Comparison of ENCODE assay signal across 10 mouse cellular contexts in the genomic region with DNA sequence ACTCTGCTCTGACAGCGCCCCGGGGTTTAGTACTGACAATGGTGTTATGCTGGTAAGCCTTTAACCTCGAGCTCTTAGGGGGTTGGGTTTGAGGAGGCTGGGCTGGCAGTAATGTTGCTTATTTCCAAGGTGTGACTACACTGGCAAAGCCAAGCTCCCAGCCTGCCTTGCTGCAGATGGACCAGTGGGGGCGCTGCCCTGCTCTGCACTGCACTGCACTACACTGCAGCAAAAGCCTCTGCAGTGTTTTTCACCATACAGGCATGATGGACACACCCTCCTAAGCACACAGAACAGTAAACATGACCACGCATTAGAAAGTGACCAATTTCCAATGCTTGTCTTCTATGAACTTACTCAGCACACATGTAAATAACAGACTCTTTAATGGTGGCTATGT. TPM values are rescaled to one million over a fixed set of nuclear protein-coding genes. Genes with fewer than 3 reads are reported as not detected.
A peak's percentile ranks its signal among the peaks of the same experiment; 100 is the strongest.
DNase-seq lines count a peak whose midpoint lies in the region; ATAC-seq and TF ChIP-seq lines count a peak whose summit lies in the region.
"Had no signal": no experiment of that assay in that cellular context is flagged by ENCODE, and none has a peak within 500 bp of the region (broad histone marks: within the 10 kb centered on the region; RNA-seq: fewer than 3 reads in every experiment).

No protein-coding gene starts in this region.

- no peak overlapping the region for H3K4me3 ChIP-seq in limb, embryonic 11.5 days (ENCODE audit: low read depth, low read length)
- H3K4me3 ChIP-seq in limb, embryonic 10.5 days, result no peak overlapping the region
- no peak overlapping the region for H3K4me3 ChIP-seq in E14TG2a.4 (replicated peaks; ENCODE audit: low read length)
- no peak overlapping the region for H3K4me3 ChIP-seq in small intestine, adult 2 months (ENCODE audit: low read depth, low read length)
- H3K4me3 ChIP-seq: myocyte had no signal

- no peaks in the 10 kb centered on the region for H3K36me3 ChIP-seq in limb, embryonic 11.5 days (ENCODE audit: control insufficient read depth, insufficient read depth, low read length)
- H3K36me3 ChIP-seq in limb, embryonic 10.5 days, result no peaks in the 10 kb centered on the region
- no peaks in the 10 kb centered on the region for H3K36me3 ChIP-seq in E14TG2a.4 (ENCODE audit: insufficient read depth, low read length)
- no peaks in the 10 kb centered on the region for H3K36me3 ChIP-seq in small intestine, adult 2 months (ENCODE audit: control insufficient read depth, insufficient read depth, low read length)

- H3K4me2 ChIP-seq in limb, embryonic 11.5 days (ENCODE audit: low read depth, severe bottlenecking), result no peak overlapping the region

- peak; percentile 63 for TF ChIP-seq CTCF in E14TG2a.4 (conservative IDR thresholded peaks at IDR 0.05; ENCODE audit: low read length)
- peak; percentile 45; the same call in 1 of the 2 replicates for TF ChIP-seq CTCF in brain, embryonic 14.5 days (IDR thresholded peaks at IDR 0.05; ENCODE audit: borderline replicate concordance, extremely low read depth, insufficient read depth, insufficient read length)
- TF ChIP-seq CTCF in small intestine, adult 2 months (IDR thresholded peaks at IDR 0.05; ENCODE audit: extremely low read depth, insufficient read length, insufficient replicate concordance, low read depth, low read length), result peak; percentile 21; the same call in 1 of the 2 replicates

- H3K27me3 ChIP-seq in limb, embryonic 11.5 days (ENCODE audit: control insufficient read depth, insufficient read depth, low read length), result no peaks in the 10 kb centered on the region
- no peaks in the 10 kb centered on the region for H3K27me3 ChIP-seq in limb, embryonic 10.5 days (ENCODE audit: low read depth, poor library complexity, severe bottlenecking)
- 0 out of 2 replicates have a peak, but pooled peaks cover 7% of the 10 kb centered on the region for H3K27me3 ChIP-seq in E14TG2a.4 (ENCODE audit: insufficient read depth, low read length)
- H3K27me3 ChIP-seq in small intestine, adult 2 months (ENCODE audit: control insufficient read depth, insufficient read depth, low read length), result no peaks in the 10 kb centered on the region

- DNase-seq in limb, embryonic 11.5 days (ENCODE audit: low spot score), result peak; percentile 25
- DNase-seq in limb, embryonic 10.5 days (ENCODE audit: low spot score), result no peak
- DNase-seq in brain, embryonic 14.5 days (ENCODE audit: low read depth), result peak; percentile 11
- no peak for DNase-seq in cerebellum, adult 11-12 months
- DNase-seq: adrenal gland, postnatal 36 days; heart, postnatal 4 days had no signal

- no peak overlapping the region for H3K27ac ChIP-seq in limb, embryonic 11.5 days (replicated peaks; ENCODE audit: low read depth, low read length)
- H3K27ac ChIP-seq in limb, embryonic 10.5 days, result no peak overlapping the region
- no peak overlapping the region for H3K27ac ChIP-seq in small intestine, adult 2 months (ENCODE audit: insufficient read depth, low read depth, low read length)

- no peaks in the 10 kb centered on the region for H3K9me3 ChIP-seq in limb, embryonic 11.5 days (ENCODE audit: control insufficient read depth, low read length)
- no peaks in the 10 kb centered on the region for H3K9me3 ChIP-seq in limb, embryonic 10.5 days (replicated peaks)
- H3K9me3 ChIP-seq in E14TG2a.4 (ENCODE audit: low read length), result no peaks in the 10 kb centered on the region

- H3K4me1 ChIP-seq in limb, embryonic 11.5 days (ENCODE audit: control insufficient read depth, insufficient read depth, low read length), result peaks cover 3% of the 10 kb centered on the region
- peaks cover 23% of the 10 kb centered on the region for H3K4me1 ChIP-seq in limb, embryonic 10.5 days
- H3K4me1 ChIP-seq in E14TG2a.4 (replicated peaks; ENCODE audit: low read depth, low read length), result peaks cover 36% of the 10 kb centered on the region
- no peaks in the 10 kb centered on the region for H3K4me1 ChIP-seq in small intestine, adult 2 months (ENCODE audit: control insufficient read depth, insufficient read depth, insufficient read length, low read length)

- 56% methylated on average over 5 of the region's 5 CpGs for WGBS in limb, embryonic 11.5 days
- WGBS in limb, embryonic 10.5 days, result 63% methylated on average over 5 of the region's 5 CpGs
- WGBS in small intestine, adult 2 months, result 42% methylated on average over 5 of the region's 5 CpGs

- no peak for TF ChIP-seq POLR2A in brain, embryonic 14.5 days (IDR thresholded peaks at IDR 0.05; ENCODE audit: borderline replicate concordance, extremely low read depth, insufficient read depth, insufficient read length, poor library complexity, severe bottlenecking)
- TF ChIP-seq POLR2A in small intestine, adult 2 months (IDR thresholded peaks at IDR 0.05; ENCODE audit: low read depth, low read length), result no peak

- H3K9ac ChIP-seq in limb, embryonic 11.5 days (ENCODE audit: low read length), result no peak overlapping the region

- ATAC-seq in limb, embryonic 11.5 days (ENCODE audit: insufficient number of reproducible peaks, low FRiP score, low TSS enrichment, low read depth), result no peak
- ATAC-seq in frontal cortex, adult (ENCODE audit: low TSS enrichment), result no peak

RNA-seq across cellular contexts. Expression of a gene that starts 11.2 kb away (rescaled TPM):
- 0.20 TPM in 1 of 2 replicates, not detected in the other for polyA plus RNA-seq in limb, embryonic 11.5 days (2014; fragmentation: Nextera tagmentation; extraction: Ambion mirVana)
- polyA plus RNA-seq in limb, embryonic 10.5 days (2016; fragmentation: Nextera tagmentation; extraction: Ambion mirVana), result 0.21 and 0.40 TPM in 2 replicates
- polyA plus RNA-seq in brain, embryonic 14.5 days (2012; rRNA removed), result 2.7 and 3.4 TPM in 2 replicates
- 2.1 and 2.2 TPM in 2 replicates for polyA plus RNA-seq in small intestine, adult 2 months (2012; rRNA removed)
- polyA plus RNA-seq: myocyte had no signal

Comparison
In these comparisons a context has a peak if more than half of its experiments do, and no peak if none do; other contexts are left out.
1. DNase-seq: peak in limb, embryonic 11.5 days (single experiment) and brain, embryonic 14.5 days (single experiment); none in limb, embryonic 10.5 days (single experiment) and cerebellum, adult 11-12 months (single experiment).
2. Peak in every context shown above with its lines, with median percentiles within 50 percentile points of each other: CTCF ChIP-seq.